Mouse (Mus musculus): ENCODE data around the gene Btg1. TPM values are rescaled to one million over a fixed set of nuclear protein-coding genes. Genes with fewer than 3 reads are reported as not detected.

Gene Btg1
- polyA plus RNA-seq, 1 experiment = 101 TPM

- 85% methylated on average over 10 of the region's 10 CpGs for WGBS
- H3K27ac ChIP-seq (ENCODE audit: insufficient read depth, low read depth, low read length) = no peak overlapping the region
- no peaks in the 10 kb centered on the region for H3K4me1 ChIP-seq (ENCODE audit: control insufficient read depth, insufficient read depth, low read length)
- no peak overlapping the region for H3K4me3 ChIP-seq (ENCODE audit: insufficient read depth, low read depth, low read length)
- TF ChIP-seq POLR2A (IDR thresholded peaks at IDR 0.05; ENCODE audit: insufficient read depth, low read depth, low read length) (no peak), CTCF (IDR thresholded peaks at IDR 0.05; ENCODE audit: insufficient read depth, low read depth, low read length) (no peak)
Measured at GRCm38 (mm10) chr10:96660280-96660985, 43.6 kb downstream of the Btg1 start.

- no peak overlapping the region for H3K4me3 ChIP-seq (ENCODE audit: insufficient read depth, low read depth, low read length)
- WGBS = 82% methylated on average over 4 of the region's 4 CpGs
- H3K4me1 ChIP-seq (ENCODE audit: control insufficient read depth, insufficient read depth, low read length) = no peaks in the 10 kb centered on the region
- no peak overlapping the region for H3K27ac ChIP-seq (ENCODE audit: insufficient read depth, low read depth, low read length)
- TF ChIP-seq POLR2A (IDR thresholded peaks at IDR 0.05; ENCODE audit: insufficient read depth, low read depth, low read length) (no peak), CTCF (IDR thresholded peaks at IDR 0.05; ENCODE audit: insufficient read depth, low read depth, low read length) (no peak)
Measured at GRCm38 (mm10) chr10:96662976-96663375, 46.2 kb downstream of the Btg1 start.

GRCm38 (mm10) chr10:96663739-96664430, 47.1 kb downstream of the Btg1 start:
- WGBS = 94% methylated on average over 9 of the region's 9 CpGs
- Histone ChIP-seq H3K27ac (ENCODE audit: insufficient read depth, low read depth, low read length) (no peak overlapping the region), H3K4me3 (ENCODE audit: insufficient read depth, low read depth, low read length) (no peak overlapping the region), H3K4me1 (ENCODE audit: control insufficient read depth, insufficient read depth, low read length) (no peaks in the 10 kb centered on the region)
- TF ChIP-seq POLR2A (IDR thresholded peaks at IDR 0.05; ENCODE audit: insufficient read depth, low read depth, low read length) = no peak
- TF ChIP-seq CTCF (IDR thresholded peaks at IDR 0.05; ENCODE audit: insufficient read depth, low read depth, low read length) = no peak
